In the genomic region with DNA sequence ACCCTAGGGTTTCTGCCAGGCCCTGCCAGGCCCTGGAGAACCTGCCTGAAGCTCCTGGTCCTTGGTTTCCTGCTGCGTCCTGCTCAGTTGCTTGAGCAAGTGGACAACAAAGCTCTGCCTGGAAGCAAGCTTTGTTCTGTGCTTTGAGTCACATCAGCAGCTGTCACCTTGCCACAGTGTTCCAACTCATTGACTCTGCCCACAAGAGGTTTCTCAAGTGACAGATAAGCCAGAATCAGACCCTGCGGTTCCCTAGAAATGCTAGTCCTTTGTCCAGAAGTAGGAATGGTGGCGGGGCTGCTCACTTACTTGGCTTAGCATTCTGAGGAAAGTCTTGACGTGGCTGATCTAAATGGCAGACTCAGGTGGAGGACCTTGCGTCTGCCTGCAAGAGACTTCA, we compare ENCODE assay signal across 10 mouse cellular contexts. TPM values are rescaled to one million over a fixed set of nuclear protein-coding genes. Genes with fewer than 3 reads are reported as not detected.
A peak's percentile ranks its signal among the peaks of the same experiment; 100 is the strongest.
DNase-seq lines count a peak whose midpoint lies in the region; ATAC-seq lines count a peak whose summit lies in the region.
"Had no signal": no experiment of that assay in that cellular context is flagged by ENCODE, and none has a peak within 500 bp of the region (broad histone marks: within the 10 kb centered on the region; RNA-seq: fewer than 3 reads in every experiment).

No protein-coding gene starts in this region.

- ATAC-seq in common myeloid progenitor, adult 5-6 weeks (replicated peaks; ENCODE audit: low read depth, poor library complexity, severe bottlenecking) = peak; percentile 54
- ATAC-seq in frontal cortex, adult (ENCODE audit: low TSS enrichment) = no peak

- intact Hi-C loops in left cerebral cortex, postnatal 4 days (cut with DNase I) = no loop called here

- peak; percentile 16 to 19 for DNase-seq in cerebellum, postnatal 14 days
- DNase-seq in cerebellum, postnatal 4 days (ENCODE audit: low spot score in 2 of 2) = no peak
- DNase-seq in left cerebral cortex, postnatal 4 days = peak; percentile 9
- no peak for DNase-seq in left cerebral cortex, adult 11 months (ENCODE audit: low spot score)
- DNase-seq in 416B (ENCODE audit: low read depth) = peak; percentile 13
- no peak for DNase-seq in urinary bladder, adult 2 months (ENCODE audit: low spot score)
- DNase-seq: cerebellum, postnatal 36 days; thymus, postnatal 14 days had no signal

RNA-seq across cellular contexts. Expression of gene Fchsd2, which starts 2.9 kb away (rescaled TPM):
- 100 to 1,000 TPM; 107 to 122 TPM for total RNA-seq in left cerebral cortex, postnatal 4 days (2021)
- total RNA-seq in common myeloid progenitor, adult 5-6 weeks (2017) = 43.4 and 85.4 TPM in 2 replicates
- polyA plus RNA-seq in urinary bladder, adult 2 months (2012; rRNA removed) = 10.0 and 12.0 TPM in 2 replicates

Comparison
In these comparisons a context has a peak if more than half of its experiments do, and no peak if none do; other contexts are left out.
1. DNase-seq: peak in cerebellum, postnatal 14 days (2 of 2), left cerebral cortex, postnatal 4 days (single experiment) and 416B (single experiment); none in cerebellum, postnatal 4 days (0 of 2), left cerebral cortex, adult 11 months (single experiment) and urinary bladder, adult 2 months (single experiment).